Mouse (Mus musculus) stomach, postnatal 0 days (tissue): Measurements from ENCODE around the gene Ccdc88b.

Experiments
- CTCF ChIP-seq: IDR thresholded peaks from 2 replicates; pipeline ENCODE4 v1.5.1; 2016; ENCODE audit warnings: antibody characterized with exemption, low read depth, mild to moderate bottlenecking, moderate library complexity
- EP300 ChIP-seq: optimal IDR thresholded peaks from 2 replicates; pipeline ENCODE3; 2016; ENCODE audit warnings: antibody characterized with exemption

DNA sequence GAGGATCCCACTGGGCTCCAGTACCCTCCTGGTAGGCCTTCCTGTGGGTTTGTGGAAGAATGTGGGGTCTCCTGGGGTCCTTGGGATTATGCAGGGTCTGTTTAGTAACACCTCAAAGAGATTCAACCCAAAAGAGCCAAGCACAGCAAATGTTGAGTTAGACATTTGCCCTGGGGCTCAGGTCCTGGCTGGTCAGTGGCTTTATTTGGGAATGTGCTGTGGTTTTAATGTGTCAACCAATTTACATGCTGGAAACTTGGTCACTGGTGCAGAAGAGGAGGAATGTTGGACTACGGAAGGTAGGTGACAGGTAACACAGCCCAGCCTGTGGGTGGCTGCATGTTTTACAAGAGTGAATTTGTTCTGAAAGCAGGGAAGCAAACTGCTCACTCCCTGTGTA is 45.0 kb upstream of the Ccdc88b start:
- TF ChIP-seq CTCF (no peak), EP300 (no peak)
